8 mouse cellular contexts compared by ENCODE assay signal in genomic region chr5:130171423-130171954, GRCm38 (mm10). TPM values are rescaled to one million over a fixed set of nuclear protein-coding genes. Genes with fewer than 3 reads are reported as not detected.
DNase-seq lines count a peak whose midpoint lies in the region; ATAC-seq and TF ChIP-seq lines count a peak whose summit lies in the region.

Rabgef1 (plus strand) TSS chr5:130171798.

- no peak for TF ChIP-seq CTCF in stomach, postnatal 0 days (IDR thresholded peaks at IDR 0.05; ENCODE audit: low read depth)

- no peaks in the 10 kb centered on the region for H3K27me3 ChIP-seq in forebrain, embryonic 15.5 days
- no peaks in the 10 kb centered on the region for H3K27me3 ChIP-seq in liver, embryonic 16.5 days (ENCODE audit: control insufficient read depth, insufficient read depth, low read depth, low read length)
- H3K27me3 ChIP-seq in neural tube, embryonic 12.5 days (replicated peaks): no peaks in the 10 kb centered on the region
- no peaks in the 10 kb centered on the region for H3K27me3 ChIP-seq in stomach, postnatal 0 days (ENCODE audit: control insufficient read depth, insufficient read depth, low read length)

- intact Hi-C loops in heart, postnatal 14 days (cut with DNase I): loop anchor here (5.0 kb wide), 1 partner anchor 51 kb away; no protein-coding TSS in a partner anchor

- ATAC-seq in forebrain, embryonic 15.5 days (replicated peaks): peak; percentile 95
- ATAC-seq in liver, embryonic 16.5 days (ENCODE audit: low read depth): peak; percentile 90
- ATAC-seq in neural tube, embryonic 12.5 days (ENCODE audit: low FRiP score, low read depth): peak; percentile 93
- ATAC-seq in stomach, postnatal 0 days (ENCODE audit: low FRiP score, low TSS enrichment): peak; percentile 96

- peak within 1 kb of the TSS; percentile 82 for H3K4me3 ChIP-seq in forebrain, embryonic 15.5 days
- peak within 1 kb of the TSS; percentile 97 for H3K4me3 ChIP-seq in liver, embryonic 16.5 days (ENCODE audit: low read depth, low read length)
- peak within 1 kb of the TSS; percentile 86 for H3K4me3 ChIP-seq in neural tube, embryonic 12.5 days
- H3K4me3 ChIP-seq in stomach, postnatal 0 days (ENCODE audit: low read depth, low read length): peak within 1 kb of the TSS; percentile 79

- H3K4me1 ChIP-seq in forebrain, embryonic 15.5 days: peaks cover 24% of the 10 kb centered on the region
- peaks cover 48% of the 10 kb centered on the region for H3K4me1 ChIP-seq in liver, embryonic 16.5 days (ENCODE audit: control insufficient read depth, low read depth, low read length)
- peaks cover 18% of the 10 kb centered on the region for H3K4me1 ChIP-seq in neural tube, embryonic 12.5 days
- peaks cover 6% of the 10 kb centered on the region for H3K4me1 ChIP-seq in stomach, postnatal 0 days (replicated peaks; ENCODE audit: control insufficient read depth, insufficient read depth)

- H3K27ac ChIP-seq in forebrain, embryonic 15.5 days (replicated peaks): peak within 1 kb of the TSS; percentile 72
- peak within 1 kb of the TSS; percentile 100 for H3K27ac ChIP-seq in liver, embryonic 16.5 days (ENCODE audit: low read length)
- peak within 1 kb of the TSS; percentile 46; the same call in 1 of the 2 replicates for H3K27ac ChIP-seq in neural tube, embryonic 12.5 days
- H3K27ac ChIP-seq in stomach, postnatal 0 days (replicated peaks): peak within 1 kb of the TSS; percentile 95

- peak within 1 kb of the TSS; percentile 77 for H3K9ac ChIP-seq in forebrain, embryonic 15.5 days (replicated peaks)
- peak within 1 kb of the TSS; percentile 98 for H3K9ac ChIP-seq in liver, embryonic 16.5 days (ENCODE audit: low read depth, low read length)
- peak within 1 kb of the TSS; percentile 87 for H3K9ac ChIP-seq in neural tube, embryonic 12.5 days
- H3K9ac ChIP-seq in stomach, postnatal 0 days (ENCODE audit: low read length): peak within 1 kb of the TSS; percentile 91

- H3K36me3 ChIP-seq in forebrain, embryonic 15.5 days: no peaks in the 10 kb centered on the region
- H3K36me3 ChIP-seq in liver, embryonic 16.5 days (ENCODE audit: control insufficient read depth, insufficient read depth): no peaks in the 10 kb centered on the region
- no peaks in the 10 kb centered on the region for H3K36me3 ChIP-seq in neural tube, embryonic 12.5 days
- no peaks in the 10 kb centered on the region for H3K36me3 ChIP-seq in stomach, postnatal 0 days (ENCODE audit: control insufficient read depth, insufficient read depth, low read length)

- peak within 1 kb of the TSS; percentile 71 for H3K4me2 ChIP-seq in forebrain, embryonic 15.5 days (replicated peaks)
- peak within 1 kb of the TSS; percentile 85 for H3K4me2 ChIP-seq in liver, embryonic 16.5 days (ENCODE audit: low read depth, low read length)
- H3K4me2 ChIP-seq in neural tube, embryonic 12.5 days (replicated peaks): peak within 1 kb of the TSS; percentile 71
- peak within 1 kb of the TSS; percentile 69 for H3K4me2 ChIP-seq in stomach, postnatal 0 days (replicated peaks; ENCODE audit: low read depth)

- TF ChIP-seq EP300 in stomach, postnatal 0 days (optimal IDR thresholded peaks at IDR 0.05): no peak

- H3K9me3 ChIP-seq in forebrain, embryonic 15.5 days: no peaks in the 10 kb centered on the region
- no peaks in the 10 kb centered on the region for H3K9me3 ChIP-seq in liver, embryonic 16.5 days (replicated peaks; ENCODE audit: control insufficient read depth, low read length)
- H3K9me3 ChIP-seq in neural tube, embryonic 12.5 days: no peaks in the 10 kb centered on the region
- H3K9me3 ChIP-seq in stomach, postnatal 0 days (ENCODE audit: control insufficient read depth, low read length): no peaks in the 10 kb centered on the region

- 1% methylated on average over 49 of the region's 62 CpGs for WGBS in forebrain, embryonic 15.5 days
- under 1% methylated on average over 57 of the region's 62 CpGs for WGBS in large intestine, adult 2 months
- under 1% methylated on average over 53 of the region's 62 CpGs for WGBS in liver, embryonic 16.5 days (ENCODE audit: insufficient replicate concordance)
- under 1% methylated on average over 57 of the region's 62 CpGs for WGBS in neural tube, embryonic 12.5 days
- under 1% methylated on average over 57 of the region's 62 CpGs for WGBS in stomach, postnatal 0 days

- DNase-seq in ES-CJ7 (ENCODE audit: low read depth, low spot score): peak; percentile 71
- DNase-seq in cerebellum, adult 11-12 months: peak; percentile 94
- DNase-seq in heart, postnatal 14 days: peak; percentile 97
- DNase-seq in large intestine, adult 2 months (ENCODE audit: low read depth, low spot score): no peak
- peak; percentile 97 for DNase-seq in stomach, postnatal 0 days (ENCODE audit: low spot score)

RNA-seq across cellular contexts. Expression of gene Rabgef1, which starts in this region (rescaled TPM):
- polyA plus RNA-seq in forebrain, embryonic 15.5 days (2015; fragmentation: Nextera tagmentation; extraction: Ambion mirVana): 40.2 and 41.3 TPM in 2 replicates
- 10 to 100 TPM; 17.8 to 20.8 TPM for total RNA-seq in heart, postnatal 14 days (2021)
- 11.7 and 16.7 TPM in 2 replicates for polyA plus RNA-seq in large intestine, adult 2 months (2012; rRNA removed)
- polyA plus RNA-seq in liver, embryonic 16.5 days (2015; fragmentation: Nextera tagmentation; extraction: Ambion mirVana): 20.9 and 23.1 TPM in 2 replicates
- 34.3 and 35.2 TPM in 2 replicates for polyA plus RNA-seq in neural tube, embryonic 12.5 days (2016; fragmentation: Nextera tagmentation; extraction: Ambion mirVana)
- 33.0 and 33.6 TPM in 2 replicates for polyA plus RNA-seq in stomach, postnatal 0 days (2015; fragmentation: Nextera tagmentation; extraction: Ambion mirVana)

Comparison
In these comparisons a context has a peak if more than half of its experiments do, and no peak if none do; other contexts are left out.
1. H3K27ac ChIP-seq: peak in every context shown above with its lines; median percentile 100 in liver, embryonic 16.5 days; 95 in stomach, postnatal 0 days; 72 in forebrain, embryonic 15.5 days; 46 in neural tube, embryonic 12.5 days.